Mouse (Mus musculus) spleen, adult 2 months (tissue): ENCODE results near the gene Cct8l1.

Experiments
- CTCF ChIP-seq: fragments of 200-500 bp; IDR thresholded peaks from 2 replicates; pipeline ENCODE4 v1.5.1; 2011; ENCODE audit warnings: mild to moderate bottlenecking, inconsistent platforms; ENCODE audit not compliant: insufficient read depth, insufficient read length, insufficient replicate concordance; ENCODE audit errors: extremely low read depth
- POLR2A ChIP-seq: fragments of 200-500 bp; IDR thresholded peaks from 2 replicates; pipeline ENCODE4 v1.6.1; 2011; ENCODE audit warnings: low read depth, low read length, inconsistent platforms

DNA sequence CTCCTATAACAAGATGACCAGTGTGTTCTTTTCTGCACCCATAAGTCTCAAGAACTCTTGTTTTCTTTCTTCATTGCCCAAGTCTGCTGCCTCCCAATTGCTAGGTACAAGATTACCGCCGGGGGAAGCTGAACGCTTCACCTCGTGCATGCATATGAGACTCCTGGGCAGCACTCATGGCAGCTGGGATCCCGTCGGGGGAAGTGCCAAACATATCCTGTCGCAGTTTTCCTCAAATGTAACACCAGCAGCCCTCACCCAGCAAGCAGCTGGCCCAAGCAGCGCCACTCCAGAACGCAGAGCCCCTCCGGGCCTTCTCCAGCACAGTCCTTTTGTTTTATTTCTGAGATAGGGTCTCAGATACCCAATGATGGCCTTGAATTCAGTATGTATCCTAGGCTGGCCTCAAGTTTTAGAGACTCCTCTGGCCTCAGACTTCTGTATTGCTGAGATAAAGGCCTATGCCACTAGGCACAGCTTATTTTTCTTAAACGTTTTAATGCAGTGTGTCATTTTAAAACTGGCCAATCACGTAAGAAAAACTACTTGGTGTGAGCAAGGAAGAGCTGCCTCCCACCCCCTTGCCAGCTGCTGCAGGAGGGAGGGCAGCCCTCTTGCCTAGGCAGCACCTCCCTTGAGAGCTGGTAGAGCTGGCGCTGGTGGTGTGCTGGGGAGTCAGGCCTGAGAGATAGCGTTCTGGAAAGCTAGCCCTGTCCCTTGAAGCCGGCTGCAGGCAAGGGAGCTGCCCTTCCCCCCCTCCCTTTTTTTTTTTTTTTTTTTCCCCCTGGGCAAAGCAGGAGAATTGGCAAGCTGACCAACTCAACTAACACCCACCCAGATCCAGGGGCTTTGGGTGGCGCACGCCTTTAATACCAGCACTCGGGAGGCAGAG, 16.6 kb downstream of the Cct8l1 start:
- TF ChIP-seq POLR2A (no peak), CTCF (no peak)
